Mouse (Mus musculus) kidney, adult 2 months (tissue): ENCODE data around the gene Ppp1r1a.

Experiments
- CTCF ChIP-seq: fragments of 200-500 bp; conservative IDR thresholded peaks from 2 replicates; pipeline ENCODE4 v1.5.1; 2011; ENCODE audit warnings: low read depth, mild to moderate bottlenecking, control low read depth, low read length, moderate library complexity, mixed read lengths; ENCODE audit not compliant: insufficient read depth, insufficient read length
- POLR2A ChIP-seq: fragments of 200-500 bp; IDR thresholded peaks from one replicate; pipeline ENCODE4 v1.6.1; 2011; ENCODE audit warnings: low read depth, low read length, control low read depth

DNA sequence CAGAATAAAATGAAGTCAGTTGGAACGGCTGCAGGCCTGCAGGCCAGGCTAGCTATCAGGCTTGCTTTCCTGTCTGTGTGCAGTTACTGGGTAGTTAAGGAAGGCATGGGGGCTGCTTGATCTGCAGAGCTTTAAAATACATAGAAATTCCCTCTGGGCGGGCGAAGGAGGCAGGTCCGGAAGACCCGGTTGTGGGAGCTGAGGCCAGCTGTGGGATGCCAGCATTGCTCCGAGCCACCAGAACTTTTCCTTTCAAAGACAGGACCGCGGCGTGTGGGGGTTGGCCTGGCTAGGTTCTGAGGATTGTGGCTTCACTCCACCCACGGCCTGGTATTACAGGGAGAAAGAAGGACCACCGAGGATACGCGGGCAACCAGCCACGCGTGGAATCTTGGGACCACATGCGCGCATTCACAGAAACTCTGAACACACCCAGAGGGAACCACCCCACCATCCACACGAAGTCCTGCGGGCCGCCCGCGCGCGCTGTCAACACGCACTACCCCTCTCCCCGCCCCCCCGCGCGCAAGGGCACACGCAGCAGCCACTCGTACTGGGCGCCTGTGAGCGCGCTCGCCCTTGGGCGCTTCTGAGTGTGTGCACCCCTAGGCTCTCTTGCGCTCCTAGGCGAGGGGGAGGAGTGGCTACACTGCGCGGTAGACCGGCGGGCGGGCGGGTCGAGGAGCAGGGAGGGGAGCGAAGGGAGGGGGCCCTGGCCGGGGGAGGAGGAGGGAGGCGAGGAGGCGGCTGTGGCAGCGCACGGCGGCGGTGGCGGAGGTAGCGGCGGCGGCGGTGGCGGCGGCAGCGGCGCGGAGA, 35.2 kb downstream of the Ppp1r1a start, which contains the start of gene Pde1b:
- no peak for TF ChIP-seq POLR2A
- no peak for TF ChIP-seq CTCF
